ENCODE assay signal across 10 mouse cellular contexts in genomic region chr2:132613581-132614188, GRCm38 (mm10). TPM values are rescaled to one million over a fixed set of nuclear protein-coding genes. Genes with fewer than 3 reads are reported as not detected.
A peak's percentile ranks its signal among the peaks of the same experiment; 100 is the strongest.
DNase-seq lines count a peak whose midpoint lies in the region; ATAC-seq and TF ChIP-seq lines count a peak whose summit lies in the region.
"Had no signal": no experiment of that assay in that cellular context is flagged by ENCODE, and none has a peak within 500 bp of the region (broad histone marks: within the 10 kb centered on the region; RNA-seq: fewer than 3 reads in every experiment).

No protein-coding gene starts in this region.

- no peak overlapping the region for H3K27ac ChIP-seq in liver, adult 2 months (replicated peaks; ENCODE audit: insufficient read depth, low read depth, low read length)
- H3K27ac ChIP-seq in olfactory bulb, adult 2 months (ENCODE audit: insufficient read depth, low read depth, low read length): peak overlapping the region; percentile 56
- no peak overlapping the region for H3K27ac ChIP-seq in neural tube, embryonic 15.5 days (replicated peaks)
- H3K27ac ChIP-seq: limb, embryonic 13.5 days had no signal

- H3K4me3 ChIP-seq in liver, adult 2 months (ENCODE audit: insufficient read depth, low read depth, low read length): no peak overlapping the region
- no peak overlapping the region for H3K4me3 ChIP-seq in olfactory bulb, adult 2 months (ENCODE audit: insufficient read depth, low read depth, low read length)
- H3K4me3 ChIP-seq in neural tube, embryonic 15.5 days (replicated peaks): no peak overlapping the region
- H3K4me3 ChIP-seq: limb, embryonic 13.5 days had no signal

- H3K27me3 ChIP-seq in liver, adult 2 months (ENCODE audit: control insufficient read depth, insufficient read depth, low read length): no peaks in the 10 kb centered on the region
- no peaks in the 10 kb centered on the region for H3K27me3 ChIP-seq in neural tube, embryonic 15.5 days (replicated peaks)
- H3K27me3 ChIP-seq: limb, embryonic 13.5 days had no signal

- intact Hi-C loops in gastrocnemius, postnatal 36 days (cut with DNase I): no loop called here

- no peak overlapping the region for H3K9ac ChIP-seq in liver, adult 2 months (ENCODE audit: low read depth, low read length)
- H3K9ac ChIP-seq in neural tube, embryonic 15.5 days (replicated peaks): no peak overlapping the region
- H3K9ac ChIP-seq: limb, embryonic 13.5 days had no signal

- ATAC-seq in neural tube, embryonic 15.5 days (ENCODE audit: low FRiP score): no peak

- TF ChIP-seq POLR2A in liver, adult 2 months (IDR thresholded peaks at IDR 0.05; ENCODE audit: extremely low read depth, insufficient read depth, low read length): no peak
- TF ChIP-seq POLR2A in olfactory bulb, adult 2 months (IDR thresholded peaks at IDR 0.05; ENCODE audit: insufficient read depth, low read depth, low read length): no peak

- no peaks in the 10 kb centered on the region for H3K4me1 ChIP-seq in liver, adult 2 months (ENCODE audit: control insufficient read depth, insufficient read depth, low read length)
- H3K4me1 ChIP-seq in olfactory bulb, adult 2 months (ENCODE audit: control insufficient read depth, insufficient read depth, low read length): no peaks in the 10 kb centered on the region
- H3K4me1 ChIP-seq in neural tube, embryonic 15.5 days: no peaks in the 10 kb centered on the region
- H3K4me1 ChIP-seq: limb, embryonic 13.5 days had no signal

- no peak for TF ChIP-seq CTCF in liver, adult 2 months (IDR thresholded peaks at IDR 0.05; ENCODE audit: low read depth, low read length)
- no peak for TF ChIP-seq CTCF in olfactory bulb, adult 2 months (IDR thresholded peaks at IDR 0.05; ENCODE audit: insufficient read depth, low read depth, low read length)

- DNase-seq in liver, adult 2 months (ENCODE audit: extremely low read depth, low read depth, low spot score): peak; percentile 52
- no peak for DNase-seq in liver
- peak; percentile 32 for DNase-seq in MEL-GATA-1-ER (ENCODE audit: extremely low read depth, low read depth)
- DNase-seq in fibroblast of lung, adult 2 months (ENCODE audit: low read depth): peak; percentile 89
- DNase-seq in gastrocnemius, postnatal 36 days: no peak
- DNase-seq in gastrocnemius, postnatal 25 days: no peak
- DNase-seq: kidney, adult 2 months had no signal

- H3K36me3 ChIP-seq in liver, adult 2 months (ENCODE audit: control insufficient read depth, insufficient read depth, low read length): no peaks in the 10 kb centered on the region
- H3K36me3 ChIP-seq in neural tube, embryonic 15.5 days: no peaks in the 10 kb centered on the region
- H3K36me3 ChIP-seq: limb, embryonic 13.5 days had no signal

- H3K79me2 ChIP-seq in liver, adult 2 months (ENCODE audit: control insufficient read depth, insufficient read depth, low read length): no peaks in the 10 kb centered on the region

- H3K9me3 ChIP-seq in neural tube, embryonic 15.5 days (replicated peaks): no peaks in the 10 kb centered on the region

- 55% methylated on average over 5 of the region's 5 CpGs for WGBS in liver, adult 2 months
- WGBS in olfactory bulb, adult 2 months: 30% methylated on average over 5 of the region's 5 CpGs
- 79% methylated on average over 5 of the region's 5 CpGs for WGBS in neural tube, embryonic 15.5 days

- no peak overlapping the region for H3K4me2 ChIP-seq in neural tube, embryonic 15.5 days
- H3K4me2 ChIP-seq: limb, embryonic 13.5 days had no signal

RNA-seq across cellular contexts. Expression of gene Gpcpd1, which starts 26.2 kb away (rescaled TPM):
- total RNA-seq in liver, adult 2 months (2014; rRNA removed): 95.9 and 237 TPM in 2 replicates
- 6.6 and 11.0 TPM in 2 replicates for polyA plus RNA-seq in liver, adult 2 months (2012; rRNA removed)
- not detected in 2 replicates for polyA plus RNA-seq in olfactory bulb, adult 2 months (2012; ENCODE audit: insufficient read depth, insufficient read length, low replicate concordance, missing spikeins)
- 100 to 1,000 TPM; 182 to 223 TPM for total RNA-seq in gastrocnemius, postnatal 36 days (2021)
- polyA plus RNA-seq in neural tube, embryonic 15.5 days (2015; fragmentation: Nextera tagmentation; extraction: Ambion mirVana): 77.1 and 79.6 TPM in 2 replicates
- 100 to 1,000 TPM; 110 to 147 TPM for total RNA-seq in gastrocnemius, postnatal 25 days (2021)

Comparison
In these comparisons a context has a peak if more than half of its experiments do, and no peak if none do; other contexts are left out.
1. DNase-seq: peak in liver, adult 2 months (single experiment), MEL-GATA-1-ER (single experiment) and fibroblast of lung, adult 2 months (single experiment); none in liver (single experiment), gastrocnemius, postnatal 36 days (0 of 2) and gastrocnemius, postnatal 25 days (single experiment).